Mouse (Mus musculus) midbrain, postnatal 0 days (tissue): ENCODE results near the gene Casz1. TPM values are rescaled to one million over a fixed set of nuclear protein-coding genes. Genes with fewer than 3 reads are reported as not detected.

ENCODE experiments used
- ATAC-seq: fragments of 200-750 bp; cut with Nextera tagmentation; 2 replicates; pipeline ENCODE4 v1.8.0; 2017; ENCODE audit warnings: moderate number of reproducible peaks, mild to moderate bottlenecking, moderate TSS enrichment, moderate library complexity; ENCODE audit not compliant: low FRiP score
- DNase-seq: peaks from one replicate; pipeline ENCODE4 v3.0.0-alpha.2; 2015; ENCODE audit warnings: low spot score
- H3K27ac ChIP-seq: fragments of 300-500 bp; sonication (generic); 2 replicates; pipeline ENCODE4 v1.5.1; 2014; ENCODE audit warnings: low read depth, mild to moderate bottlenecking, low read length, mixed read lengths
- H3K27me3 ChIP-seq: fragments of 300-500 bp; sonication (generic); 2 replicates; pipeline ENCODE4 v1.6.1; 2014; ENCODE audit warnings: low read length, control low read depth, mixed read lengths; ENCODE audit not compliant: insufficient read depth
- H3K36me3 ChIP-seq: fragments of 300-500 bp; sonication (generic); 2 replicates; pipeline ENCODE4 v1.6.1; 2014; ENCODE audit warnings: low read length, control low read depth, mixed read lengths; ENCODE audit not compliant: insufficient read depth
- H3K4me1 ChIP-seq: fragments of 300-500 bp; sonication (generic); 2 replicates; pipeline ENCODE4 v1.6.1; 2014; ENCODE audit warnings: mild to moderate bottlenecking, control low read depth, antibody characterized with exemption, low read length, mixed read lengths; ENCODE audit not compliant: insufficient read depth
- H3K4me2 ChIP-seq: fragments of 300-500 bp; sonication (generic); 2 replicates; pipeline ENCODE4 v1.6.1; 2014; ENCODE audit warnings: low read depth, mild to moderate bottlenecking, low read length, mixed read lengths; ENCODE audit not compliant: poor library complexity, severe bottlenecking
- H3K4me3 ChIP-seq: fragments of 300-500 bp; sonication (generic); 2 replicates; pipeline ENCODE4 v1.5.1; 2014; ENCODE audit warnings: low read depth, mild to moderate bottlenecking, low read length, moderate library complexity
- H3K9ac ChIP-seq: fragments of 300-500 bp; sonication (generic); replicated peaks from 2 replicates; pipeline ENCODE4 v1.6.1; 2014; ENCODE audit warnings: mild to moderate bottlenecking, low read length, moderate library complexity, mixed read lengths; ENCODE audit not compliant: poor library complexity, severe bottlenecking
- H3K9me3 ChIP-seq: fragments of 300-500 bp; sonication (generic); 2 replicates; pipeline ENCODE4 v1.6.1; 2016; ENCODE audit warnings: low read length, control low read depth
- CTCF ChIP-seq: IDR thresholded peaks from 2 replicates; pipeline ENCODE4 v1.5.1; 2016; ENCODE audit warnings: antibody characterized with exemption, mild to moderate bottlenecking
- WGBS: fragments of 180-500 bp; shearing (Covaris S2); extraction: QIAGEN DNeasy Blood & Tissue Kit; methylation state at CpG from one replicate; pipeline ENCODE4 v1.1.7; 2014; 5-methylcytosine and 5-hydroxymethylcytosine counted together
- polyA plus RNA-seq: library from polyadenylated mRNA; unstranded; fragments of >200 nt; fragmentation: Nextera tagmentation; extraction: Ambion mirVana; gene quantifications from 2 replicates; pipeline ENCODE4 v1.2.1, GENCODE M21; 2015
- total RNA-seq: library from RNA; depleted of rRNA; stranded (reverse); fragments of >200 nt; gene quantifications from 2 replicates; pipeline ENCODE4 v1.2.3, GENCODE M21; 2014

Casz1 gene
- total and polyA plus RNA-seq, 2 experiments from 2014 or later, result 2.0 to 3.7 TPM

DNA sequence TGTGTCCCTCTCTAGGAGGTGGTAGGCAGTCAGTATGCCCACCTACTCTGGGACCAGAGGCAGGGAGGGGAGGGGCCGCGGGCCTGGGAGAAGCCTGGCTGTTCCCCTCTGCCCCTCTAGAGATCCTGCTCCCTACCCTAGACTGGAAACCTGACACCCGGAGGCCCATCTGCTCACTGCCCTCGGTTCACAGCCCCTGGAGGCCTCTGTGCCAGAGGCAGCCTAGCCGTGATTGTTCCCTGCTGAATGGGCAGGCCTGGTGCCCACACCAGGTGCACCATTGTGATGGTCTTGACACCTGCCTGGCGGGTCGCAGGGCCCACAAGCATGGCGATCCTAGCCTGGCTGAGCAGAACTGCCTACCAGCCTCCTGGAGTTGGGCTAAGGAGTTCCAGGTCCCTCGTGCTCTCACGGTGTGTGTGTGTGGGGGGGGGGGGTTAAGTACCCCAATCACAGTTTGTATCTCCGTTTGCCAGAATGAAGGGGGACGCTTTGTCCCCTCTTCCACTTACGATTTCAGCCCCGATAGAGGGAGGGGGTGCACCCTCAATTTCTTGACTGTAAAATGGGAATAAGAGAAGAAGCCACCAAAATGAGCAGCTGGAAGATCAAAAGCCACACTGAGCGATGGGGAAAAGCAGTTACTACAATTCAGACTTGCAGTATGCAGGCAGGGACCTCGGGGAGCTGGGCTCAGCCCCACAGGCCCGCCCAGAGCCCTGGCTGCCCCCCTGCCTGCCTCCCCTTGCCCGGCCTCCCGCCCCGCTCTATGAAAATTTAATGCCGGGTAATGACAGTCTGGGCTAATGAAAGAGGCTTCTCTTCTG is 33.4 kb upstream of the Casz1 start:
- Histone ChIP-seq H3K4me3 (no peak overlapping the region; the same call in 1 of the 2 replicates), H3K9me3 (no peaks in the 10 kb centered on the region), H3K27me3 (peaks cover 19% of the 10 kb centered on the region), H3K4me2 (peak overlapping the region; percentile 38), H3K36me3 (no peaks in the 10 kb centered on the region), H3K4me1 (peaks cover 10% of the 10 kb centered on the region), H3K27ac (no peak overlapping the region), H3K9ac (no peak overlapping the region)
- 9% methylated on average over 21 of the region's 21 CpGs for WGBS
- no peak for TF ChIP-seq CTCF
- no peak for DNase-seq
- 0 out of 2 replicates have a peak, but pooled peaks have one; percentile 12 for ATAC-seq

- Histone ChIP-seq H3K27ac (no peak overlapping the region), H3K4me3 (peak overlapping the region; percentile 8; the same call in 1 of the 2 replicates), H3K4me2 (peak overlapping the region; percentile 38), H3K4me1 (peaks cover 10% of the 10 kb centered on the region), H3K9me3 (no peaks in the 10 kb centered on the region), H3K9ac (no peak overlapping the region), H3K27me3 (peaks cover 19% of the 10 kb centered on the region), H3K36me3 (no peaks in the 10 kb centered on the region)
- peak; percentile 52 for TF ChIP-seq CTCF
- 1% methylated on average over 14 of the region's 14 CpGs for WGBS
- ATAC-seq (no peak; the same call in 1 of the 2 replicates), DNase-seq (peak; percentile 9)
These were observed 32.8 kb upstream of the Casz1 start for GRCm38 (mm10) chr4:148771409-148771929.

GRCm38 (mm10) chr4:148772658-148773057 is 31.6 kb upstream of the Casz1 start:
- Histone ChIP-seq H3K27ac (no peak overlapping the region), H3K36me3 (no peaks in the 10 kb centered on the region), H3K4me2 (no peak overlapping the region), H3K9me3 (no peaks in the 10 kb centered on the region), H3K4me1 (peaks cover 10% of the 10 kb centered on the region), H3K27me3 (peaks cover 19% of the 10 kb centered on the region), H3K4me3 (no peak overlapping the region), H3K9ac (no peak overlapping the region)
- ATAC-seq (no peak), DNase-seq (no peak)
- TF ChIP-seq CTCF, result no peak
- WGBS, result 91% methylated on average over 6 of the region's 6 CpGs

DNA sequence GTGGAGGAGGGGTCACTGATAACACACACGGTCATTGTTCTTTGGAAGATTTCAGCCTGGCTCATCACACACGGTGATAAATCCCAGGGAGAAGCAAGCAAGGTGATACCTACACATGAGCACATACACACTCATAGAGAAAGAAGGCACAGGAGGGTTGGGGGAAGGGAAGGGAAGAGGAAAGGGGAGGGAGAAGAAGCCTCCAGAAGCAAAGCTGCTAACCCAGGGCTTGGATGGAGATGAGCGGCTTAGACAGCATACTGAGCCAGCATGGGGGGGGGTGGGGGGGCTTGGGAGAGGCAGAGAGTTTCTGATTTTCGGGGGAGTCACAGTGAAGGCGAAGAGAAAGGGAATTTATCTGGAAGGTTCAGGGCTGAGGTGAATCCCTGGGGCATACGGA is 30.2 kb upstream of the Casz1 start:
- no peak overlapping the region for H3K4me3 ChIP-seq
- H3K36me3 ChIP-seq, result no peaks in the 10 kb centered on the region
- DNase-seq (no peak), ATAC-seq (no peak)
- H3K9me3 ChIP-seq, result no peaks in the 10 kb centered on the region
- no peak overlapping the region for H3K27ac ChIP-seq
- peaks cover 10% of the 10 kb centered on the region for H3K4me1 ChIP-seq
- H3K27me3 ChIP-seq, result peaks cover 22% of the 10 kb centered on the region
- H3K4me2 ChIP-seq, result no peak overlapping the region
- 88% methylated on average over 6 of the region's 6 CpGs for WGBS
- no peak for TF ChIP-seq CTCF
- H3K9ac ChIP-seq, result no peak overlapping the region

DNA sequence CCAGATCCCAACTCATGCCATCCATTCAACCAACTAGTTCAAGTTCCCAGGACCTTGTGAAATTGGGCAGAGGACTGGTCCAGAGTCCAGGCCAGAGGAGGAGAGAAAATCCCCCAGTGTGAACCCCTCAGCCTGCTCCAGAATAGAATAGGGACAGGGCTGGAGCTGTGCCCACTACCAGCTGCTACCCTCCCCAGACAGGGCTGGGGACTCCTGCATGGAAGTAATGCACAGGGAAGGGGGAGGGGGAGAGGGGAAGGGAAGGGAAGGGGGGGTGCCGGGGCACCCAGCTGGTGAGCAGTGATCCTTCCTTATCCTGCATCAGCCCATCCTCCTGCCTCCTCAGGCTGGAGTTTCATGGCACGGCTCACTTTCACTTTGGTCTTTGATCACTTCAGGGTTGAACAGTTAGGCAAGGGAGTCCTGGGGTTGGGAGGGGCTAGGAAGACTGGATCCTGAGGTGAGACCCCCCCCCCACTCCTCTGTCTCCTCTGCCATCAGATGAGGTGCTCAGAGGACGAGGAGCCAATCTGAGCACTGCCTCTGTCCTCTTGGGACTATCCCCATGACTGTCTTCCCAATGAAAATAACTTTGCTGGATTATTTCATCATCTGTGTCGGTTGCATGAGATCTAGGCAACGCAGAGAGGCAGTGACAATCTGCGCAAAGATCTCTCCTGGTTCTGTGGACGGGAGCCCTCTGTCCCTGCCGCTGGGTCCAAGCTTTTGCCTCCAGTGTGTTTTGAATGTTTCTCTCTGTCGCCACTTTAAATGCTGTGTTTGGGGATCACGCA is 28.6 kb upstream of the Casz1 start:
- ATAC-seq, result no peak
- H3K27ac ChIP-seq, result no peak overlapping the region
- TF ChIP-seq CTCF, result no peak
- peaks cover 22% of the 10 kb centered on the region for H3K27me3 ChIP-seq
- H3K4me3 ChIP-seq, result no peak overlapping the region
- no peaks in the 10 kb centered on the region for H3K36me3 ChIP-seq
- H3K9ac ChIP-seq, result no peak overlapping the region
- 47% methylated on average over 10 of the region's 10 CpGs for WGBS
- H3K4me2 ChIP-seq, result no peak overlapping the region
- DNase-seq, result peak; percentile 40
- H3K4me1 ChIP-seq, result peaks cover 10% of the 10 kb centered on the region
- no peaks in the 10 kb centered on the region for H3K9me3 ChIP-seq
